Mouse (Mus musculus) cerebellum, postnatal 10 days (tissue): ENCODE data around the gene Tango2.

Source experiments
- DNase-seq, 2 experiments: peaks; one replicate each; pipeline ENCODE4 v3.0.0; 2021; ENCODE audit warnings: mixed read lengths in 2 of 2

Tango2 gene

DNA sequence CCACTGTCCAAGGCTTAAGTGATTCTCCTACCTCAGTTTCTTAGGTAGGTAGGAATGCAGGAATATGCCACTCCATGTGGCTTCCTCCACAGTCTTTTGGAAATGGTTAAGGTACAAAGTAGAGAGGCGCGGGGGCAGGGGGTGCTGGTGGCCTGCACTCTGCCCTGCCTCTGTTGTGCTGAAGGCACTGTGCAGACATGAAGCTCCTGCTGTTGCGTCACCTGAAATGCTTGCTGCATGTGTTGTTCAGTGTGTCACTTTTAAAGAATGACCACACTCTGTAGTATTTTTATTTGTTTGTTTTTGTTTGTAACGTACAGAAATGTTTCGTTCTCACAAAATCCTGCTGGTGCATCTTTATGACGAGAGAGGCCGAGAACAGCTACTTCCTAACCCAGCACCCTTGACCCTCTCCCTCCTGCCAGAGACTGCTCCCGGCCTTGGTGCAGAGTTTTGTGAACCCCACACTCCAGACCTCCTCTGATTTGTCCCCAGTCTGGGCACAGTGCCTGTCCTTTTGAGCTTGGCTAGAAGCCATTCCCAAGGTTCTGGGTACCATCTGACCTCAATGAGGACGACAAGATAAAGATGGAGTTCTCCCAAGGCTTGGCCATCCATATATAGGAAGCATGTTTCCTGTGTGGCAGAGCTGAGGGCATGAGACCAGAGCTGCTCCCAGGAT lies 35.3 kb upstream of the Tango2 start:
- DNase-seq = peak; percentile 57 to 66

DNA sequence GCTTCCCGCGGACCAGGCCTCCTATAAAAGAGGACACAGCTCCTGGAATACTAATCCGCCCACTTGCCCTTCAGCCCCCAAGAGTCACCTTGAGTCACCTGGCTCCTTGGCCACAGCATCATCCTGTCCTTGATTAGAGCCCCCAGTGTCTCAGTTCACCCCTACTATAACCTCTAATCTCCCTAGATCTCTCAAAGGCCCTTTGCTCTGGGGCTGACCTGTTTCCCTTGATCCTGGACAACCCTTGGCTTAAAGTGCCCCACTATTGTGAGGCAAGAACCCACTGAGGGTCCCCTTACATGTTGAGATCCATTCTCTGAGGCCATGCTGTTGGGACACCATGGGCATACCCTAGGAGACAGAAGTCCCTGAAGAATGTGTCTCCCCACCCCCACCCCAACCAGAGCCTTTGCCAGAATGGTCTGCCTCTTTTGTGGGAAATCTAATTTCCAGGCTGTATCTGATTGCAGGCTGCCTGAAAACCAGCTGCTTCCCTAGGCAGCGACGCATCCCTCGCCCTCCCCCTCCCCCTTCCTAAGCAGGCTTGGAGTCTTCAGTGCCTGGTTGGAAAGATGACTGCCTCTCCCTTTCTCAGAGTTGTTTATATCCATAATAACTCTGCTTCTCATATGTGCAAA lies 33.8 kb upstream of the Tango2 start:
- peak in 1 of 2 experiments; percentile 34 for DNase-seq

DNA sequence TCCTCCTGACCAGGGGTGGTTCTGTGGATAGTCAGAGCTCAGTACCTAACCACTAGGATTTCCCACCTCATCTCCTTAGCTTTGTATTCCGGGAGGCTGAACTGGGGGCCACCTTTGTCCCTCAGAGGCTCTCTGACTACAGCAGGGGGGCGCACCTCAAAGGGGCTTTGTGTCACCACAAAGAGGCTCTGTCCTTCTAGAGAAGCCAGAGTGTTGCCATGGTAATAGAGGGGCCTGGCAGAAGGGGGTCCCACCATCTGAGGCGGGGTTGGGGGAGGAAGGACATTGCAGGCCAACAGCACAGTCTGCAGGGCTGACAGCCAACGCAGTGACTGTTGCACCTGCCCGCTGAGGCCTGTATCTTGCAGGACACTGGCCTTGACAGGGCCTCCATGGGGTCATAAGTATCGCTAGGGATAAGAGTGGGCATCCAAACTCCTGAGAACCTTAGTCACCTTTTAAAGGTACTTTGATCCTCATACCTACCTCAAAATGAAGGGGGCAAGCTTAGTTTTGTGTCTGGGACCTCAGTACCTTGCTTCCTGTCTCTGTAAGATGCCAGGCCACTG lies 32.7 kb upstream of the Tango2 start:
- DNase-seq = peak; percentile 73 to 81

DNA sequence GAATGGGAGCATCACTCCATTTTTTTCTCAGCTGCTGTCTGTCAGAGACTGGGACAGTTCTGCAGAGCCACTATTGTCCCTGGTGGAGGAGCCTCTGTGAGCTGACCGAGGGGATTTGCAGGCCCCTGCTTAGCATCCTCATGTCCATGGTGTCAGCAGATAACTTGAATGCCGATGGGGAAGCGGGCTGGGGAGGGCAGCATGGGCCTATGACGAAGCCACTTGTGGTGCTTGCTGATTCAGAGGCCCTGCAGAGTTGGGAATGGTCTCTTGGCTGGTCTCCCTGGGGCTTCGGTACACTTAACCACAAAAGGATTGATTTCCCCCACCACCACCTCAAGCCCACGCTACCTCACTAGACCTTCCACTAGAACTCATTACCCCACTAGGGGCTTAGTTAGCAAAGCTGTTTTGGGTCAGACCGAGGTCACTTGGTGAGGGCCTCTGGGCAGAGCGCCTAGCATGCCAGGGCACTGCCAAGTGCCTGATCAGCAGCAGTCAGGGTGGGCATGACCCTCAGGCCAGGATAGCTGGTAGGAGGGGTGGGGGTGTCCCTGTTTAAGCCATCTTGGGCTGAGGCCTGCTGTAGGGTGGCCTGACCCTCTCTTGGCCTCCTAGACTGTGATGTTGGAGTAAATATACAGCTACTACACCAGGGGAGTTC lies 31.6 kb upstream of the Tango2 start:
- peak in 1 of 2 experiments; percentile 37 for DNase-seq

DNA sequence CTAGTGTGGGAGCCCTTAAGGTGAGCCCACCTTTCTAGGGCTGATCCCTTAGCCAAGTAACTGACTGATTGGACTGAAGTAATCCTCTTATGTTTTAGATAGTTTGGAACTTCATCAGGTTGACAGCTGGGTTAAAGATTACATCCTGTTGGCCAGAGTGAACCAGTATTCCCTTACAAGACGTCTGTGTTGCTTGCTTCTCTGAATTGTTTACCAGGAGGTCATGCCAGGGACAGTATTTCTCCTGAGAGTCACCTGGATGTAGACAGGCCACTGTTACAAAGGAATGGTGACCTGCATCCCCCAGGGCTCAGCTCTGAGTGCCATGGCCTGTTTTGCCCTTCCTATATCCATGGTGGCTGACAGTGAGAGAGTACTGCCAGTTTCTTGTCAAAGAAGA lies 30.6 kb upstream of the Tango2 start:
- no peak for DNase-seq

DNA sequence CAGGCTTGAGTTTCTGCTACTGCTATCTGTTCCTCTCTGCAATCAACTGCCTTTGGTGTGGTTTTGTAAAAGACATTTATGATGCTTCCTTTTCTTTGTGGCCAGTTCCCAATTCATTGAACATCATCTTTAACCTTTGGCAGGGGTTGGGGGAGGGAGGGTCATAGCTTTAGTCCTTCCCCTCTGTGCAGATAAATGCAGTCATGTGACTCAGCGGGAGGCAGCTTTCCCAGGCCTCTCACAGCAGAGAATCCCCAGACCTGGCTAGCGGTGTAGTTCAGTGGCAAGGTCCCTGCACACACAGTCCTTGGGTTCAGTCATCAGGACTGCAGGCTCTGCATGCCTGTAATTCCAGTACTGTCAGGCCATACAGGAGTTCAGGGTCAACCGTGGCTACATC lies 29.3 kb upstream of the Tango2 start:
- DNase-seq = peak in 1 of 2 experiments; percentile 22

DNA sequence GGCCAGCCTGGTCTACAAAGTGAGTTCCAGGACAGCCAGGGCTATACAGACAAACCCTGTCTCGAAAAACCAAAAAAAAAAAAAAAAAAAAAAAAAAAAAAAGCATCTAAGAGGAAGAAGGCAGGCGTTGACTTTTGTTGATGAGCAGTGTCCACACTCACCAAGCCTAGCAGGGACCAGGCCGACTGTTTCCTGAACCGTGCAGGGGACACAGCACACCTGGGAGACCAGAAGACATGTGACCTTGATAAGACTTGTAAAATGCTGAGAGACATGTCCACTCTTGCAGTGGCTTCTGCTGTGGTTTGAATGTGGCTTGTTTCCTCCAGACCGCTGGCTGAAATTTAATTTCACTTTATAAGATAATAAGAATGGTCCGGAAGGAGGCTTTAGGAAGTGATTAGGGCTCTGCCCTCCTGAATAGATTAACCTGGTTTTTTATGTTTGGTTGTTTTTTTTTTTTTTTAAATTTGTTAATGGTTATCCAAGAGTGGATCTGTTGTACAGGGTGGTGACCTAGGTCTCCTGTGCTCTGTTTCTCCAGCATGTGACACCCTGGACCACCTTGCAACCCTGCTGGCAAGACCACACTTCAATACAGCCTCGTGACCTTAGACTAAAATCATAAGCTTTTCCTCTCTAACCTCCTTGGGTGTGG lies 28.5 kb upstream of the Tango2 start:
- DNase-seq = no peak

DNA sequence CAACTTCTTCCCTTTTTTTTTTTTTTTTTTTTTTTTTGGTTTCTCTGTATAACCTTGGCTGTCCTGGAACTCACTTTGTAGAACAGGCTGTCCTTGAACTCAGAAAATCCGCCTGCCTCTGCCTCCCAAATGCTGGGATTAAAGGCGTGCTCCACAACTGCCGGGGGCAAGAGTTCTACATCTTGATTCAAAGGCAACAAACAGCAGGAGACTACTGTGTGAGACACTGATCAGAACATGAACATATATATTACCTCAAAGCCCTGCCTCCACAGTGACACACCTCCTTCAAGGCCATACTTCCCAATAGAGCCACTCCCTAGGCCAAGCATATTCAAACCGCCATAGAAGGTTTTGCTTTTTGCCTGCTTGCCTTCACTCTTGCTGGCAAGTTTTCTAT lies 25.7 kb upstream of the Tango2 start:
- no peak for DNase-seq

DNA sequence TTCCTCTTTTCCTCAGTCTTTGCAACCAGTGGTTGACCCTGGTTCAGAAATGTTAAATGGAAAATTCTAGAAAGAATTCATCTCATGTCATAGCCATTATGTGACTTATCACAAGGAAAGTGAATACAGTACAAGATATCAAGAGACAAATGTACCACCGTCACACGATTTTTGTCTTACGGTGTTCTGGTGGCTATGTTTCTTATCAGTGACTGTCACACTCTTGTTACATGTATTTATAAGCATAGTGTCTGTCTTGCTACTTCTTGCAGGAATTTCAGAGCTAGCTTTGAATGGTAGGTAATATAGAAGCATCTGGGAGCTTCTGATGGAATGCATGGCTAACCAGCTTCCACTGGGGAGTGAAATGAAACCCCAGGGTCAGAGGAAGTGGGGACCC lies 22.3 kb upstream of the Tango2 start:
- DNase-seq = no peak

DNA sequence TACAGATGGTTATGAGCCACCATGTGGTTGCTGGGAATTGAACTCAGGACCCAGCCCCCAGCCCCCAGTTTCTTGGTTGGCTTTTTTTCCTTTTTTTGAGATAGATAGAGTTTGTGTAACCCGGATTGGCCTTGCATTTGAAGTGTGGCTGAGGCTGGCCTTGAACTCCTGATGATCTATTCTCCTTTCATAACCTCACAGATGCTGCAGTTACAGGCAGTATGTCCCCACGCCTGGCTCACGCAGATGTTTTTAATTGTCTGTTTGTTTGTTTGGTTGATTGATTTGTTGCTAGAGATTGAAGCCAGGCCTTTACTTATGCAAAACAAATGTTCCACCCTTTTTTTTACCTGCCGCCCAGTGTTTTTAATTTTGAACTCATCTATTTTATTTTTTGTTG lies 18.9 kb upstream of the Tango2 start:
- DNase-seq = no peak

DNA sequence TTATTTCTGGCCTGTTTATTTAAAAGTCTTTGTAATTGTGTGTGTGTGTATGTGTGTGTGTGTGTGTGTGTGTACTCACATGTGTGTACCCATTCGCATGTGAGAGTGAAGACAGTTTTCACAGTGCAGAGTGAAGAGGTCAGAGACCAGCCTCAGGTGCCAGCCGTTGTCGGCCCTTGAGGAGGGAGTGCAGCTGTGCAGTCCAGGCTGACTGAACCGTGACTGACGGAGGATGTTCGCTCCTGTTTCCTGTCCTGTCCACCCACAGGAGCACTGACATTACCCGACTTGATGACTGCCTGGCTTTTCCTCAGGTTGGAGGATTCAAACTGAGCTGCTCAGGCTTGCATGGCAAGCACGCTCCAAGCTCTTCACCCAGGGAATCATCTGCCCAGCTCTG lies 15.0 kb upstream of the Tango2 start:
- DNase-seq = no peak

DNA sequence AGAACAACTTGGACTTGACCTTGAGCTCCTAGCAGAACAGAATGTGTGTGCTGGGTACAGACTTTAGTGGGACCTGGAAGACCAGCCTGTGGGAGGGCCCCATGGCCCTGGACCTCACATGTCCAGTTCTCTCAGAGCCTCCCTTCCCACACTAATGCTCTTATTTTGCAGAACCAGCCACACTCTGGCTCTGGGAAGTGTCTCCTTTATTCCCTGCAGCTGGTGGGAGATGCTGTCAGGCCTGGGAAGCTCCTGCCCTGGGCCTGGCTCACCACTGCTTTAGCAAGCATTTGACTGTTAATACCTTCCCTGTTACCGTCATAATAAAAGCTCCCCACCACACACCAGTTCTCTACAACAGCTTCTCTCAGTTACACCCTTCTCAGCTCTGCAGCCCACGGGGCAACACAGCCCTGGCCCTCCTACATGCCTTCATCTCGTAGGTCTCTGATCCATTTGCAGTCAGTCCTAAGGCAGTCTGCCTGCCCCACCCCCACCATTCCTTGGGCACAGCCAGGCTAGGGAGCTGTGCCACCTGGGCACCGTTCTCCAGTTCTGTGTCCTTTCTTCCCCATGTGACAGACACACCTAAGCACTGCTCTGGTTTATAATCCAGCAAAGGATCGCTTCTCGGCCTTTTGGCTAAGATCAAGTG lies 12.4 kb upstream of the Tango2 start:
- peak; percentile 54 to 60 for DNase-seq

DNA sequence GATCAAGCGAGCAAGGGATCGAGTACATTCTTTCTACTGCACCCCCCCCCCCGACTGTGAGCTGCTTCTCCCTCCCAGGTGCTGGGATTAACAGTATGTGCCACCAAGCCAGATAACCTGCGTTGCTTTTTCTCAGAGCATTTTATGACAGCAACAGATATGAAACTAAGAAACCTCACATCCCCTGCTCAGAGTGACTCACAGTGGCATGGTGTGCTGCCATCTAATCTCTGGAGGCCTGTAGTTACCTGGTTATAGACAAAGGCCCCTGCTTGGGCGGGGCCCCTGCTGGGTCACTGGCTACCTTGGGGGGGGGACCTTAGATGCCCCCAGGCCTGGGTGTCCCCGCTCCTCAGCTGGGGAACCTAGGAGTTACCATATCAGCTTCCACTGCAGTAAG lies 10.1 kb upstream of the Tango2 start:
- no peak for DNase-seq

DNA sequence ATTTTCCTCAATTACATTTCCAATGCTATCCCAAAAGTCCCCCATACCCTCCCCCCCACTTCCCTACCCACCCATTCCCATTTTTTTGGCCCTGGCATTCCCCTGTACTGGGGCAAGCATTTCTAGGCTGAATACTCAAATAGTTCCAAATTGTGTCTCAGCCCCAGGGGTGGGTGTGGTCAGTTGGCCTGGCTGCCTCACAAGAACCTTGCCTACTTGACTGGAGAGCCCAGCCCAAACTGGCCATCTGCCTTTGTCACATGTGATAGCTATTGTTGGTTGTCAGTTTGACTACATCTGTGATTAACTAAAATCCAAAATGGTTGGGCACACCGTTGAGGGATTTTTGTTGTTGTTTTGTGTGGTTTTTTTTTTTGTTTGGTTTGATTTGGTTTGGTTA lies 9.1 kb upstream of the Tango2 start:
- DNase-seq = peak in 1 of 2 experiments; percentile 40

DNA sequence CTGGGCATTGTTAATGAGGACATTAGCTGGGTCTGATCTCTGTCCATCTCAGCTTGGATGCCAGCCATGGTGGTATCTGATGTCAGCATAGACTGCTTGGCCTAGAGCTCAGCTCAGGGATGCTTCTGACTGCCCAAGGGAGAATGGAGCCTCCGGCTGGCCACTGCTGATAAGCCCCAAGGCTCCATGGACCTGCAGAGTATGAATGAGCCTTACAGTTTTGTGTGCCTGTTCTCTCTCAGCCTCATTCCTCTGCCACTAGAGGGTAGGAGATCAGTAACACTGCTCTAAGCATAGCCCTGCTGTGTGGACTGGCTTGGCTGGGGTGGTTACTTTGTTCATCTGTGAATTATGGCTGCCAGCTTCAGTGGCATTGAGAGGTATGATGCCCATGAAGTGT lies 5.2 kb upstream of the Tango2 start:
- no peak for DNase-seq

DNA sequence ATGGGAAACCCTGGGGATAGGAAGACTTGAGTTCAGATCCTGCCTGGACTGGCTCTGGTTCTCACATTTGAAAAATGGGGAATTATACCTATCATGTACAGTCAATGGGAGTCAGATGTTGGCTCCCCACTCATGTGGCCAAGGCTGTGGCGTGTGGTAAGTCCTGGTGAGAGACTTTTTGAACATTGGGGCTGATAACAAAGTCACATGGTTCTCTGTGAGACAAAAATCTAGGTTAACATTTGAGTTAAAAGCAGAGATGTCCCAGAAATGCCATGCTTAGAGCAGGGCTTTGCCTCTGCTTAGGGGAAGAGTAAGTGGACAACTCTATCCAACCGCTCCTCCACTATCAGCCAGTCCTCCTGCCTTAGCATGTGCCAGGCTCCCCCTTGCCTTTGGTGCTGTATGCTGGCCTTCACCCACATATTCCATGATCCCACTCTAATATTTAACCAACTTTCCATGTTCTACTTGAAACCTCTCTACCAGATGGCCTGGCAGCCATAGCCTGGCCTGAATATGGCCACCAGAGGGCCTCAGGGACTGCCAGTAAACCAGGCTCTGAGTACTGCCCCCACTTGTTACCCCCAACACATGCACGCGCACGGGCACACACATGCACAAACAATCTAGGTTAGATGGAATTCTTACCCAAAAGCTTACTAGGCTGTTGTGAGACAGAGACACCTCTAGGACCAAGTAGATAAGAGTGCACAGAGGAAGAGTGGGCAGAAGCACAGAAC lies 3.6 kb upstream of the Tango2 start:
- DNase-seq = peak; percentile 83

DNA sequence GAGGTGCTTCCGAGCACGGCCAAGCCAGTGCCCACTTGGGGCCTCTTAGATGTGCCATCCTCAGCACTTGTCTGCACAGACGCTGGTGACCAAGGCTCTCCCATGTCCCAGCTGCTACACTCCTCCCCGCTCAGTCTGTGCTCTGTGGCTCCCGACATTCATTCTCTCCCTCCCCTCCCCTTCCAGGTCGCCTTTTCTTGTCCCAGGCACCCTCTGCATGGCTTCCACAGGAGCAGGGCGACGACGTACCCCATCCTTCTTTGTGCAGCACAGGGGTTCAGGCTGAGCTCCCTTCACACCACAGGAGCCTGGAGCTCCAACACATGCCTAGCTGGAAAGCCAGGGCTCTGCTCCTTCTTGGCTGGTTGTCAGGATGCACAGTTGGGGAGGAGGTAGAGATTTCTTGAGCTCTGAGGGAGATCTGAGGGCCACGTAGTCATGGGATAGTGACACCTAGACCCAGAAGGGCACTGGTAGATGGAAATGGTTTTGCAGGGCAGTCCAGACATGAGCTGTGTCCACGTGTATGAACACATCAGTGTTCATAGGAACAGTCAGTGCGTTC lies 1.9 kb upstream of the Tango2 start:
- DNase-seq = peak; percentile 25 to 34

DNA sequence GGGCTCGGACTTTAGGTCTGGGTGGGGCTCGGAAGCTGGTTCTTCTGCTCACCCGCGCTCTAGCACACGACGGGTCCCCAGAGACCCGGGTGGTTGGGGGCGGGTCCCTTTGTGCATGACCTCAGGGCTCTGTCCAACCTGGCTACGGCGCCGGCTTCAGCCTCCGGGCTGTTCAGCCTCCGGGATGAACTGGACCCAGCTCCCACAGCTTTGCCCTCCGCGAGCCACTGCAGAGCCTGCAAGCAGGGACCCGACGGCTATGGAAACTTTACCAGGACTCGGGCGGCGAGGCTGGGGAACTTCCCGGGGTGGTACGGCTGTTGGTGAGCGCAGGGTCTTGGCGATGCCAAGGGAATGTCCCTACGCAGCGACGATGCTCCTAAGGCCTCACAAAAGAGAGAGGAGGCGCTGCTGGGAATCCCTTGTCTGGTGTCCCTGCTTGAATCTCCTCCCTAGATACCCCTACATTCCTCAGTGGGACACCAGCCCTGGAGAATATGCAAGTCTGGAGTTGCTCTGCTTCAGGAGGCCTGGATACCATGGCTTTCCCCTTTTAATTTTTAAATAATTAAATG lies 785 bp upstream of the Tango2 start:
- peak; percentile 68 to 72 for DNase-seq

DNA sequence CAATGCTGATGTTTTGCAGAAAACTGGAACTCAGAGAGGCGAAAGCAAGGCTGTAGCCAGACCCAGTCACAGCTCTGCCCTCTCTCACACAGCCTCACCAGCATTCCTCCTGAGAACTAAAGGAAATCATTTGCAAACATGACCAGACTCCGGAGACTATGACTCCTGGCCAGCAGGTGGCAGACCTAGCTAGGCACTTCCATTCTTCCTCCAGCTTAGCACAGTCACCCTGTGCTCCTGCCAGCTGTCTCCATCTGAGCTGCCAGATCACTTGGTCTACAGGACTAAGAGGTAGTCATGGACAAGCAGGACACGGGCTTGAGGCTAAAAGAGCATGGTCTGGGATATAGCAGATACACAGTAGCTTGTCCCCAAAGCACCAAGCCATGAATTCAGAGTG lies 2.7 kb downstream of the Tango2 start:
- peak; percentile 95 for DNase-seq

DNA sequence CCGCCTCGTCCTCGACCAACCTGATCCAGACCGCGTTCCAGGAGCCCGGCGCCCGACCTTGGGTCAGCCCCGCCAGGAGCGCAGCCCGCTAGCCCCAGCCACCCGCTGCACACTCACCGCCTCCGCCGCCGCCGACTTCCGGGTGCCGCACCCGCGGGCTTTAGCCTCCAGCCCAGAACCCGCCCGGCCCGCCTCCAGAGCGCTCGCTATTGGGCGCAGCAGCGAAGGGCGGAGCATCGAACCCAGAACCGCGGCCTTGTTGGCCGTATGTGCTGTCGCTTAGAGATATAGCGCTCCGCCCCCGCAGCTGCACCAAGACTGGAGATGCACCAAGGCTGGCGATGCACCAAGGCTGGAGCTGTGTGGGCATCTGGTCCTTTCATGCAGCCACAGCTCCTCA lies 4.1 kb downstream of the Tango2 start:
- peak; percentile 98 to 99 for DNase-seq
